Mouse (Mus musculus) heart, embryonic 14.5 days (tissue): ENCODE data around the gene Fcho2. TPM values are rescaled to one million over a fixed set of nuclear protein-coding genes. Genes with fewer than 3 reads are reported as not detected.

Experiments
- ATAC-seq: fragments of 200-750 bp; cut with Nextera tagmentation; 2 replicates; pipeline ENCODE4 v1.8.0; 2017; ENCODE audit warnings: low read depth, moderate TSS enrichment; ENCODE audit not compliant: insufficient number of reproducible peaks, insufficient read depth, low FRiP score
- H3K27ac ChIP-seq, 2 experiments: fragments of 200-500 bp in 1 of 2; fragments of 300-500 bp in 1 of 2; sonication (generic) in 1 of 2; replicated peaks in 1 of 2; 2 replicates each; pipeline ENCODE4 v1.5.1; 2012 to 2014; ENCODE audit warnings: low read depth in 2 of 2, low read length in 2 of 2, control low read depth in 1 of 2, mild to moderate bottlenecking in 1 of 2, mixed read lengths in 1 of 2; ENCODE audit not compliant: control insufficient read depth in 1 of 2, insufficient read depth in 1 of 2
- H3K27me3 ChIP-seq: fragments of 300-500 bp; sonication (generic); 2 replicates; pipeline ENCODE4 v1.6.1; 2014; ENCODE audit warnings: mild to moderate bottlenecking, low read length, control low read depth; ENCODE audit not compliant: control insufficient read depth, insufficient read depth
- H3K36me3 ChIP-seq: fragments of 300-500 bp; sonication (generic); 2 replicates; pipeline ENCODE4 v1.6.1; 2014; ENCODE audit warnings: mild to moderate bottlenecking, control low read depth, low read length, mixed read lengths; ENCODE audit not compliant: control insufficient read depth, insufficient read depth
- H3K4me1 ChIP-seq, 2 experiments: fragments of 200-500 bp in 1 of 2; fragments of 300-500 bp in 1 of 2; sonication (generic) in 1 of 2; 2 replicates each; pipeline ENCODE4 v1.6.1; 2012 to 2014; ENCODE audit warnings: low read length in 2 of 2, control low read depth in 1 of 2, mixed read lengths in 1 of 2; ENCODE audit not compliant: control insufficient read depth in 2 of 2, insufficient read depth in 2 of 2
- H3K4me2 ChIP-seq: fragments of 300-500 bp; sonication (generic); 2 replicates; pipeline ENCODE4 v1.6.1; 2014; ENCODE audit warnings: mild to moderate bottlenecking, low read length
- H3K4me3 ChIP-seq, 2 experiments: fragments of 200-500 bp in 1 of 2; fragments of 300-500 bp in 1 of 2; sonication (generic) in 1 of 2; 2 replicates each; pipeline ENCODE4 v1.5.1; 2012 to 2014; ENCODE audit warnings: low read length in 2 of 2, mild to moderate bottlenecking in 2 of 2, control low read depth in 1 of 2, low read depth in 1 of 2, moderate library complexity in 1 of 2; ENCODE audit not compliant: control insufficient read depth in 1 of 2, insufficient read depth in 1 of 2
- H3K9ac ChIP-seq: fragments of 300-500 bp; sonication (generic); 2 replicates; pipeline ENCODE4 v1.6.1; 2014; ENCODE audit warnings: mild to moderate bottlenecking, low read length
- H3K9me3 ChIP-seq: fragments of 300-500 bp; sonication (generic); 2 replicates; pipeline ENCODE4 v1.6.1; 2016; ENCODE audit warnings: low read length, control low read depth; ENCODE audit not compliant: control insufficient read depth
- WGBS: fragments of 180-500 bp; shearing (Covaris S2); extraction: QIAGEN DNeasy Blood & Tissue Kit; methylation state at CpG from one replicate; pipeline ENCODE4 v1.1.7; 2014; 5-methylcytosine and 5-hydroxymethylcytosine counted together
- polyA plus RNA-seq: library from polyadenylated mRNA; unstranded; fragments of >200 nt; fragmentation: Nextera tagmentation; extraction: Ambion mirVana; gene quantifications from 2 replicates; pipeline ENCODE4 v1.2.1, GENCODE M21; 2014

The Fcho2 gene
- polyA plus RNA-seq, 1 experiment from 2014 or later: 29.4 TPM

DNA sequence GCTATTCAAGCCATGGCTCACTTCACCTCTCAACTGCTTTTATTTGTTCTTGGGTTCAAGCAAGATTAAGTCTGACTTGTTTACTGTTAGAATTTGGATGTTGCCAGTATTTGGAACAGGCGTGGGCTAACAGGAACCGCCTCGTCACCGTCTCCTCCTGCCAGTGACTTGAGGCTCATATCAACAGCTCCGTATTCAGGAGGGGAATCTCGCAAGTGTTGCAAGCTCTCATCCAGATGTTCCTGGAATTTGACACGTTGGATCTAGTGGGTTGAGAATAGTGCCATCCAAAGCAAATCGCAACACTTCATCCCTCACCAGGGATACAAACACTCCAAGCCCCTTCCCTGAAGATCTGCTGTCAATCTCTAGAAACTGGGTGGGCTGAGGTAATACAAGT, 105.0 kb downstream of the Fcho2 start:
- Histone ChIP-seq H3K9ac (no peak overlapping the region), H3K27ac (no peak overlapping the region), H3K4me2 (no peak overlapping the region), H3K9me3 (peaks cover 4% of the 10 kb centered on the region; the same call in 1 of the 2 replicates), H3K27me3 (no peaks in the 10 kb centered on the region), H3K4me3 (no peak overlapping the region), H3K4me1 (no peaks in the 10 kb centered on the region), H3K36me3 (no peaks in the 10 kb centered on the region)
- WGBS: 50% methylated on average over 8 of the region's 8 CpGs
- no peak for ATAC-seq

DNA sequence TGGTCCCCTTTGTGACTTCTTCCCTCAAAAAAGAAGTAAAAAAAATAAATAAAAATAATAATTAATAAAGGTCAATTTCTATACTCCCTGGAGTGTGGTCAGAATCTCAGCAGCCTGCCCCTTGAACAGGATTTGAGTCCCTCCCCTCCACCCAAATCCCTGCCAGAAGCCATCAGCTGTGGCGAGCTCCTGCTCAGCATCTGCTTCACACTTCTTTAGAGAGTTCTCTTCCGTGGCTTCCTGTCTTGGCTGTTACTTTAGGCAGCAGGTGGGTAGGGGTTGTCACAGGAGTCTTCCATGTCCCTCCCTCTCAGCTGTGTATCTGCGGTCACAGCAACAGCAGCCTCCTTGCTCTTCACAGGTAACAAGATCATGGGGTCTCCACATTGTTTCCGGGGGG, 109.7 kb downstream of the Fcho2 start:
- H3K4me3 ChIP-seq: no peak overlapping the region
- H3K4me1 ChIP-seq: peaks cover under 1 to 5% of the 10 kb centered on the region in 2 experiments; a peak in 1 of 4 replicates
- no peak overlapping the region for H3K27ac ChIP-seq
- no peaks in the 10 kb centered on the region for H3K36me3 ChIP-seq
- no peak overlapping the region for H3K4me2 ChIP-seq
- H3K27me3 ChIP-seq: no peaks in the 10 kb centered on the region
- H3K9ac ChIP-seq: no peak overlapping the region
- peaks cover 4% of the 10 kb centered on the region; the same call in 1 of the 2 replicates for H3K9me3 ChIP-seq
- no peak for ATAC-seq
- 67% methylated on average over 4 of the region's 4 CpGs for WGBS

DNA sequence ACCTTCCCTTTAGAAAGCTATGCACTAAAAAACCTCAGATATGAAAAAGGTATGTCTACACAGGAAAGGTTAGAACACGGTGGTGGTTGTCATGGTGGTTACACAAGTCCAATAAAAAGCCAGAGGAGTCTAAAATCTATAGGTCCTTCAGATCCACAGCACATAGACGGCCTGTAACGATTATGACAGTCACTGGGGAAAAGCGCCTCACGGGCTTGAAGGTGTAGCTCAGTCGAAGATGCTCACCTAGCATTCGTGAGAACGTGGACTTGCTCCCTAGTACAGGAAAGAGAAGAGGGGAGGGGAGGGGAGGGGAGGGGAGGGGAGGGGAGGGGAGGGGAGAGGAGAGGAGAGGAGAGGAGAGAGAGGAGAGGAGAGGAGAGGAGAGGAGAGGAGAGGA, 111.5 kb downstream of the Fcho2 start:
- no peak for ATAC-seq
- no peak overlapping the region for H3K9ac ChIP-seq
- no peak overlapping the region for H3K4me3 ChIP-seq
- H3K27me3 ChIP-seq: no peaks in the 10 kb centered on the region
- WGBS: 77% methylated on average over 8 of the region's 8 CpGs
- peaks cover 4% of the 10 kb centered on the region; the same call in 1 of the 2 replicates for H3K9me3 ChIP-seq
- peaks cover 16 to 18% of the 10 kb centered on the region in 2 experiments for H3K4me1 ChIP-seq
- no peak overlapping the region for H3K27ac ChIP-seq
- no peaks in the 10 kb centered on the region for H3K36me3 ChIP-seq
- H3K4me2 ChIP-seq: no peak overlapping the region

DNA sequence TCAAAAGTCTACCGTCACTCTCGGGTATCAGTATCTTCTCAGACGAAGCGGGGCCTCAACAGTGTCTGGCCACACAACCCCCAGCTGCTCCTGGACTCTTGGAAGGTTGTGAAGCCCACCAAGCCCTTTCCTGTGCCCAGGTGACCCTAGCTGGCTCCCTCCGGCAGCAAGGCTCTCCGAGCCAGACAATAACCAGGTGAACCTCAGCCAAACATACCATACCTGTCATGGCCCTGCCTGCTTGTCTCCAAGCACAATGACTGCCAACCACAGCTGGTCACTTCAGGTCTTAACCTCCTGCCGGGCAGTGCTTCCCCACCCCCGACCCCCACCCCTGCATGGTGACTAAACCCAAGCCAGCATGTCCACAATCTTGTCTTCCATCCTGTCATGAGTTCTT, 112.9 kb downstream of the Fcho2 start:
- H3K4me2 ChIP-seq: no peak overlapping the region
- no peak overlapping the region for H3K27ac ChIP-seq
- no peaks in the 10 kb centered on the region for H3K36me3 ChIP-seq
- no peak overlapping the region for H3K4me3 ChIP-seq
- H3K4me1 ChIP-seq: peaks cover 16 to 18% of the 10 kb centered on the region in 2 experiments
- H3K9me3 ChIP-seq: no peaks in the 10 kb centered on the region
- no peak overlapping the region for H3K9ac ChIP-seq
- H3K27me3 ChIP-seq: no peaks in the 10 kb centered on the region; the same call in 1 of the 2 replicates
- WGBS: 78% methylated on average over 8 of the region's 8 CpGs
- ATAC-seq: no peak

DNA sequence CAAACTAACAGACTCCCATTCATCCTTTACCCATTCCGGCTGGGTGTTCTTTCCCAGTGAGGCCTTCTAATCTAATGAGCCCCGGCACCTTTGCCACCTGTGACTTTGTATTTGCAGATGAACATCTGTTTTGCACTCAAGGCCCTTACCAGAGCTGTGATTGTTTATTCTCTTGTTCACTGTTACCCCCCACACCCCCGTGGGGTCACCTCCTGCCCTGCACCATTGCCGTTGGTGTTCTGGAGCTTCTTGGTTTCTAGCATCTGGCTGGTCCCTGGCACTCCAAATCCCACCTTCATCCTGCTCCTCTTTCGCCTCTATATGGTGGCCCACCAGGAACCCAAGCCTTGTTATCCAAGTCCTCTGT, 114.0 kb downstream of the Fcho2 start:
- H3K4me1 ChIP-seq: peaks cover 16 to 18% of the 10 kb centered on the region in 2 experiments
- H3K9me3 ChIP-seq: no peaks in the 10 kb centered on the region
- 87% methylated on average over 5 of the region's 5 CpGs for WGBS
- no peak overlapping the region for H3K27ac ChIP-seq
- H3K4me2 ChIP-seq: no peak overlapping the region
- no peak overlapping the region for H3K9ac ChIP-seq
- no peak for ATAC-seq
- H3K27me3 ChIP-seq: no peaks in the 10 kb centered on the region; the same call in 1 of the 2 replicates
- H3K36me3 ChIP-seq: no peaks in the 10 kb centered on the region
- H3K4me3 ChIP-seq: no peak overlapping the region

DNA sequence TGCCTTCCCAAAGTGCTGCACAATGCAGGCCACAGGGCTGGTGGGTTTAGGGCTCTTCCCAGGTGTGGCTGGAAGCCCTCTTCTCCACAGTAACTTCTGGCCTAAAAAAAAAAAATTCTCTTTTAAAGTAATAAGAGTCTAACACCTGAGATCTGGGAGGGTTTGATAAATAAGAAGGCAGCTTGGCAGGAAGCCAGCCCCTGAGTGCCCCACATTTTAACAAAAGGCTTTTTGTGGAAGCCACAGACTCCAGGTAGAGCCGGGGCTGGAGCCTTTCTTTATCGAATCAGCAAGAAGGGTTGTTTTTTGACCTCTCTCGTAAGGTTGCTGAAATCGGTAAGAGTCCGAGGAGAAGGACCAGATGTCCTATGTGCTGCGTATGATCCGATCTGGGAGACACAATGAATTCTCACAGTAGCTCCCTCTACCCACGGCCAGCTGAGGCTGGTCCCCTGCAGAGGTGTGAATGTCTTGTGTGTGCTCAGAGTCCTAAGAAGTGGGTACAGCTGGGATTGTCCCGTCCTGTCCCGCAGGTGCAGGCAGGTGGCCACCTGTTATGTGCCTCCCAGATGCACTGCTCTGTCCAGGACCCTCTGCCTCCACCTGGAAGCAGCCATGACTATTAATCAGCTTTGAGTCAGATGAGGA, 114.5 kb downstream of the Fcho2 start:
- H3K4me1 ChIP-seq: peaks cover 20% of the 10 kb centered on the region in 2 experiments
- H3K4me2 ChIP-seq: no peak overlapping the region
- no peak overlapping the region for H3K27ac ChIP-seq
- no peak overlapping the region for H3K4me3 ChIP-seq
- no peak overlapping the region for H3K9ac ChIP-seq
- no peak for ATAC-seq
- 47% methylated on average over 10 of the region's 10 CpGs for WGBS
- no peaks in the 10 kb centered on the region for H3K36me3 ChIP-seq
- H3K27me3 ChIP-seq: no peaks in the 10 kb centered on the region; the same call in 1 of the 2 replicates
- no peaks in the 10 kb centered on the region for H3K9me3 ChIP-seq

DNA sequence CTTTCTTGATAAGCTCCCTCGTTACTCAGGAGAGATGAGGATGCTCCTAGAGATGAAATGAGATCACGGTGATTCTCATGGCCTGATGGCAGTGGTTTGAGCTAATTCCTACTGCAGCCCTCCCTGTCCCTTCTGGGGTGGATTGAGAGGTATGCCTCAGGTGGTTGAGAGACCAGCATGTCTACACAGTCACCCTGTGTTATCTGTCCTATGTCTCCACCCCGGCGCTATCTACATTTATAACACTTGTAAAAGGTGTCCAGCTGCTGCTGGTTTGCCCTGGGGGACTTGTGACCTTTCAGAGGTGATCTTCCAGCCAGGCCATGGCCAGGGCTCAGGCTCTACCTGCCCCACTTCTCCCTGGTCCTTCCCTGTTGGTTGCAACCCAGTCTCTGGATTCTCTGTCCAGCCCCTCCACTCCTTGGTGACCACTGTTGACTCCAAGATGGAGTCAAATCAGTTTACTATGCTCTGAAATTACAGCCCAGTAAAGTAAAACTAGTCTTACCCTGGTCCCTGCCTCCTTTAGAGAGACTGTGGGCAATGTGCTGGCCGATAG, 115.2 kb downstream of the Fcho2 start:
- Histone ChIP-seq H3K9ac (no peak overlapping the region), H3K9me3 (no peaks in the 10 kb centered on the region), H3K36me3 (no peaks in the 10 kb centered on the region), H3K4me1 (peaks cover 26 to 27% of the 10 kb centered on the region in 2 experiments), H3K4me2 (no peak overlapping the region), H3K27ac (peak overlapping the region in 1 of 2 experiments; percentile 16; a peak in 1 of 4 replicates), H3K27me3 (no peaks in the 10 kb centered on the region; the same call in 1 of the 2 replicates), H3K4me3 (no peak overlapping the region)
- 63% methylated on average over 5 of the region's 5 CpGs for WGBS
- ATAC-seq: no peak
